Mouse (Mus musculus) forebrain, embryonic 12.5 days (tissue): ENCODE data around the gene Smlr1. TPM values are rescaled to one million over a fixed set of nuclear protein-coding genes. Genes with fewer than 3 reads are reported as not detected.

Experiments used
- ATAC-seq: fragments of 200-750 bp; cut with Nextera tagmentation; 2 replicates; pipeline ENCODE4 v1.8.0; 2017; ENCODE audit warnings: moderate TSS enrichment; ENCODE audit not compliant: low FRiP score
- H3K27ac ChIP-seq: fragments of 300-500 bp; sonication (generic); 2 replicates; pipeline ENCODE4 v1.5.1; 2016; ENCODE audit warnings: mild to moderate bottlenecking
- H3K27me3 ChIP-seq: fragments of 300-500 bp; sonication (generic); 2 replicates; pipeline ENCODE4 v1.6.1; 2016; ENCODE audit warnings: mild to moderate bottlenecking
- H3K36me3 ChIP-seq: fragments of 300-500 bp; sonication (generic); replicated peaks from 2 replicates; pipeline ENCODE4 v1.6.1; 2016; ENCODE audit warnings: mild to moderate bottlenecking
- H3K4me1 ChIP-seq: fragments of 300-500 bp; sonication (generic); 2 replicates; pipeline ENCODE4 v1.6.1; 2016
- H3K4me2 ChIP-seq: fragments of 300-500 bp; sonication (generic); 2 replicates; pipeline ENCODE4 v1.6.1; 2016; ENCODE audit warnings: mild to moderate bottlenecking, moderate library complexity
- H3K4me3 ChIP-seq: fragments of 300-500 bp; sonication (generic); replicated peaks from 2 replicates; pipeline ENCODE4 v1.5.1; 2016; ENCODE audit warnings: mild to moderate bottlenecking
- H3K9ac ChIP-seq: fragments of 300-500 bp; sonication (generic); 2 replicates; pipeline ENCODE4 v1.6.1; 2016; ENCODE audit warnings: mild to moderate bottlenecking
- H3K9me3 ChIP-seq: fragments of 300-500 bp; sonication (generic); 2 replicates; pipeline ENCODE4 v1.6.1; 2016
- WGBS: fragments of 180-500 bp; shearing (Covaris S2); methylation state at CpG from one replicate; pipeline ENCODE4 v1.1.7; 2016; 5-methylcytosine and 5-hydroxymethylcytosine counted together
- polyA plus RNA-seq: library from polyadenylated mRNA; unstranded; fragments of >200 nt; fragmentation: Nextera tagmentation; extraction: Ambion mirVana; gene quantifications from 2 replicates; pipeline ENCODE4 v1.2.1, GENCODE M21; 2016

Smlr1 gene
- polyA plus RNA-seq, 1 experiment from 2014 or later = not detected

GRCm38 (mm10) chr10:25533105-25533504 lies 3.0 kb downstream of the Smlr1 start:
- H3K4me3 ChIP-seq = no peak overlapping the region
- no peak overlapping the region for H3K9ac ChIP-seq
- no peaks in the 10 kb centered on the region for H3K36me3 ChIP-seq
- no peak overlapping the region for H3K4me2 ChIP-seq
- no peaks in the 10 kb centered on the region for H3K4me1 ChIP-seq
- 90% methylated on average over 2 of the region's 2 CpGs for WGBS
- ATAC-seq = no peak; the same call in 1 of the 2 replicates
- H3K27ac ChIP-seq = no peak overlapping the region
- no peaks in the 10 kb centered on the region for H3K27me3 ChIP-seq
- no peaks in the 10 kb centered on the region for H3K9me3 ChIP-seq

GRCm38 (mm10) chr10:25531335-25531734 lies 4.7 kb downstream of the Smlr1 start:
- no peaks in the 10 kb centered on the region for H3K9me3 ChIP-seq
- H3K9ac ChIP-seq = no peak overlapping the region
- no peak overlapping the region for H3K4me2 ChIP-seq
- 80% methylated on average over 13 of the region's 13 CpGs for WGBS
- H3K27ac ChIP-seq = no peak overlapping the region
- no peaks in the 10 kb centered on the region for H3K27me3 ChIP-seq
- H3K4me1 ChIP-seq = no peaks in the 10 kb centered on the region
- H3K36me3 ChIP-seq = no peaks in the 10 kb centered on the region
- no peak overlapping the region for H3K4me3 ChIP-seq
- no peak for ATAC-seq

- H3K4me3 ChIP-seq = no peak overlapping the region
- 90% methylated on average over 3 of the region's 3 CpGs for WGBS
Measured at GRCm38 (mm10) chr10:25527126-25527525, 8.9 kb downstream of the Smlr1 start.

GRCm38 (mm10) chr10:25526622-25527021 lies 9.4 kb downstream of the Smlr1 start:
- no peak overlapping the region for H3K9ac ChIP-seq
- no peak overlapping the region for H3K27ac ChIP-seq
- ATAC-seq = no peak
- no peaks in the 10 kb centered on the region for H3K27me3 ChIP-seq
- H3K9me3 ChIP-seq = no peaks in the 10 kb centered on the region
- H3K4me2 ChIP-seq = no peak overlapping the region
- no peak overlapping the region for H3K4me3 ChIP-seq
- no peaks in the 10 kb centered on the region for H3K36me3 ChIP-seq
- H3K4me1 ChIP-seq = no peaks in the 10 kb centered on the region
- 92% methylated on average over 4 of the region's 4 CpGs for WGBS

More at GRCm38 (mm10) chr10:25527126-25527525, 8.9 kb downstream of the Smlr1 start:
- Histone ChIP-seq H3K9me3 (no peaks in the 10 kb centered on the region), H3K36me3 (no peaks in the 10 kb centered on the region), H3K27ac (no peak overlapping the region), H3K27me3 (no peaks in the 10 kb centered on the region), H3K4me2 (no peak overlapping the region), H3K9ac (no peak overlapping the region), H3K4me1 (no peaks in the 10 kb centered on the region)
- ATAC-seq = no peak

GRCm38 (mm10) chr10:25526156-25526555 lies 9.9 kb downstream of the Smlr1 start:
- 92% methylated on average over 4 of the region's 4 CpGs for WGBS

GRCm38 (mm10) chr10:25523727-25524126 lies 12.3 kb downstream of the Smlr1 start:
- Histone ChIP-seq H3K9me3 (no peaks in the 10 kb centered on the region), H3K27me3 (no peaks in the 10 kb centered on the region), H3K36me3 (no peaks in the 10 kb centered on the region), H3K9ac (no peak overlapping the region), H3K4me3 (no peak overlapping the region), H3K4me2 (no peak overlapping the region), H3K4me1 (no peaks in the 10 kb centered on the region), H3K27ac (no peak overlapping the region)
- no peak for ATAC-seq
- WGBS = 75% methylated on average over 8 of the region's 8 CpGs

More at GRCm38 (mm10) chr10:25526156-25526555, 9.9 kb downstream of the Smlr1 start:
- Histone ChIP-seq H3K4me3 (no peak overlapping the region), H3K36me3 (no peaks in the 10 kb centered on the region), H3K27ac (no peak overlapping the region), H3K4me2 (no peak overlapping the region), H3K27me3 (no peaks in the 10 kb centered on the region), H3K9ac (no peak overlapping the region), H3K9me3 (no peaks in the 10 kb centered on the region), H3K4me1 (no peaks in the 10 kb centered on the region)
- ATAC-seq = no peak

GRCm38 (mm10) chr10:25520428-25520827 lies 15.6 kb downstream of the Smlr1 start:
- no peak for ATAC-seq
- WGBS = 88% methylated on average over 5 of the region's 5 CpGs
- no peak overlapping the region for H3K9ac ChIP-seq

GRCm38 (mm10) chr10:25519954-25520353 lies 16.1 kb downstream of the Smlr1 start:
- no peaks in the 10 kb centered on the region for H3K4me1 ChIP-seq
- no peaks in the 10 kb centered on the region for H3K9me3 ChIP-seq
- no peaks in the 10 kb centered on the region for H3K27me3 ChIP-seq
- no peak overlapping the region for H3K4me3 ChIP-seq
- 0 out of 2 replicates have a peak, but pooled peaks cover 4% of the 10 kb centered on the region for H3K36me3 ChIP-seq
- no peak overlapping the region for H3K27ac ChIP-seq
- no peak for ATAC-seq
- 64% methylated on average over 3 of the region's 3 CpGs for WGBS
- H3K9ac ChIP-seq = no peak overlapping the region
- no peak overlapping the region for H3K4me2 ChIP-seq

More at GRCm38 (mm10) chr10:25520428-25520827, 15.6 kb downstream of the Smlr1 start:
- Histone ChIP-seq H3K36me3 (0 out of 2 replicates have a peak, but pooled peaks cover 4% of the 10 kb centered on the region), H3K27me3 (no peaks in the 10 kb centered on the region), H3K4me3 (no peak overlapping the region), H3K4me2 (no peak overlapping the region), H3K27ac (no peak overlapping the region), H3K4me1 (no peaks in the 10 kb centered on the region), H3K9me3 (no peaks in the 10 kb centered on the region)

- H3K9ac ChIP-seq = no peak overlapping the region
- H3K4me2 ChIP-seq = no peak overlapping the region
- WGBS = 76% methylated on average over 1 of the region's 1 CpGs
- no peaks in the 10 kb centered on the region for H3K9me3 ChIP-seq
- H3K4me1 ChIP-seq = no peaks in the 10 kb centered on the region
- H3K36me3 ChIP-seq = 0 out of 2 replicates have a peak, but pooled peaks cover 4% of the 10 kb centered on the region
- no peaks in the 10 kb centered on the region for H3K27me3 ChIP-seq
- H3K27ac ChIP-seq = no peak overlapping the region
- no peak overlapping the region for H3K4me3 ChIP-seq
- no peak for ATAC-seq
Measured at GRCm38 (mm10) chr10:25513821-25514220, 22.2 kb downstream of the Smlr1 start.

- Histone ChIP-seq H3K9ac (no peak overlapping the region), H3K9me3 (no peaks in the 10 kb centered on the region), H3K4me1 (no peaks in the 10 kb centered on the region), H3K4me2 (no peak overlapping the region), H3K27ac (no peak overlapping the region), H3K36me3 (no peaks in the 10 kb centered on the region), H3K27me3 (no peaks in the 10 kb centered on the region), H3K4me3 (no peak overlapping the region)
- ATAC-seq = no peak
- WGBS = 90% methylated on average over 5 of the region's 5 CpGs
Measured at GRCm38 (mm10) chr10:25503250-25503649, 32.8 kb downstream of the Smlr1 start.

GRCm38 (mm10) chr10:25499323-25500071 lies 36.6 kb downstream of the Smlr1 start:
- Histone ChIP-seq H3K4me3 (no peak overlapping the region), H3K27ac (no peak overlapping the region), H3K4me2 (no peak overlapping the region), H3K9me3 (no peaks in the 10 kb centered on the region), H3K9ac (no peak overlapping the region), H3K36me3 (no peaks in the 10 kb centered on the region), H3K4me1 (no peaks in the 10 kb centered on the region), H3K27me3 (no peaks in the 10 kb centered on the region)
- WGBS = 55% methylated on average over 10 of the region's 10 CpGs
- no peak for ATAC-seq

- Histone ChIP-seq H3K9me3 (no peaks in the 10 kb centered on the region), H3K27me3 (no peaks in the 10 kb centered on the region), H3K27ac (no peak overlapping the region), H3K36me3 (no peaks in the 10 kb centered on the region), H3K4me2 (no peak overlapping the region), H3K9ac (no peak overlapping the region), H3K4me1 (no peaks in the 10 kb centered on the region), H3K4me3 (no peak overlapping the region)
- ATAC-seq = peak; percentile 74; the same call in 1 of the 2 replicates
- WGBS = 14% methylated on average over 1 of the region's 1 CpGs
Measured at GRCm38 (mm10) chr10:25488456-25488855, 47.6 kb downstream of the Smlr1 start.

GRCm38 (mm10) chr10:25482791-25483190 lies 53.3 kb downstream of the Smlr1 start:
- H3K36me3 ChIP-seq = no peaks in the 10 kb centered on the region; the same call in 1 of the 2 replicates
- H3K27me3 ChIP-seq = no peaks in the 10 kb centered on the region
- ATAC-seq = no peak
- H3K4me3 ChIP-seq = no peak overlapping the region
- no peaks in the 10 kb centered on the region for H3K4me1 ChIP-seq
- no peak overlapping the region for H3K27ac ChIP-seq
- no peaks in the 10 kb centered on the region for H3K9me3 ChIP-seq
- WGBS = 71% methylated on average over 5 of the region's 5 CpGs
- no peak overlapping the region for H3K4me2 ChIP-seq
- no peak overlapping the region for H3K9ac ChIP-seq
